Comparison of ENCODE assay signal across 27 mouse cellular contexts in the genomic region with DNA sequence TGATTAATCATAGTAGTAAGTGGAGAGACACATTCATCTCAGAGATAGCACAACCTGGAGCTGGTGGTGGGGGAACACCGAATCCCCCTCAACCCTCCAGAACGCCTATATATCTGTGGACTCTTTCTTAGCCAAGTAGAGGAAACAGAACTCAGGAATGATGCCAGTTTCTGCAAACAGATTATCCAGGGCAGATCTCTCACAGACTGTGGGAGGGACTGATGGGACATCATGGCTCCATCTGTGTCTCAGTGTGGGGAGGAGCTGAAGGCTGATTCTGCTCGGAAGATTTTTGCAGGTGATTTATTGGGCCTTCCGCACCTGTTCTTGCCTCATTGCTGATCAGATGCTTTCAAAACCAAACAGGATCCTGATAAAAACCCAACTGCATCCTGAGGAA. TPM values are rescaled to one million over a fixed set of nuclear protein-coding genes. Genes with fewer than 3 reads are reported as not detected.
A peak's percentile ranks its signal among the peaks of the same experiment; 100 is the strongest.
DNase-seq lines count a peak whose midpoint lies in the region; ATAC-seq and TF ChIP-seq lines count a peak whose summit lies in the region.
"Had no signal": no experiment of that assay in that cellular context is flagged by ENCODE, and none has a peak within 500 bp of the region (broad histone marks: within the 10 kb centered on the region; RNA-seq: fewer than 3 reads in every experiment).

No protein-coding gene starts in this region.

- peak; percentile 39 for DNase-seq in forebrain, embryonic 14.5 days (ENCODE audit: low spot score)
- DNase-seq in forebrain, embryonic 11.5 days (ENCODE audit: low spot score), result no peak
- DNase-seq in layer of hippocampus, adult 11-12 months (ENCODE audit: low spot score), result peak; percentile 26
- DNase-seq in layer of hippocampus, postnatal 25 days (ENCODE audit: extremely low spot score in 1 of 2, low spot score in 1 of 2), result no peak
- DNase-seq in layer of hippocampus, adult 2 months (ENCODE audit: low spot score in 2 of 2), result peak in 1 of 2 experiments; percentile 57
- DNase-seq in telencephalon, adult 2 months (ENCODE audit: low read depth, low spot score), result peak; percentile 45
- no peak for DNase-seq in testis, postnatal 14 days (ENCODE audit: low spot score)
- DNase-seq: adrenal gland, postnatal 25 days; cerebellum, adult 11-12 months; cerebellum, postnatal 25 days; gastrocnemius, postnatal 14 days; heart, adult 11 months; liver, postnatal 0 days had no signal

- H3K9me3 ChIP-seq in forebrain, embryonic 14.5 days (replicated peaks; ENCODE audit: control insufficient read depth, low read length), result no peaks in the 10 kb centered on the region
- no peaks in the 10 kb centered on the region for H3K9me3 ChIP-seq in forebrain, embryonic 11.5 days (ENCODE audit: control insufficient read depth, low read length)
- H3K9me3 ChIP-seq: hindbrain, embryonic 10.5 days; limb, embryonic 12.5 days; midbrain, embryonic 15.5 days; neural tube, embryonic 12.5 days; stomach, embryonic 15.5 days had no signal

- no peak overlapping the region for H3K9ac ChIP-seq in forebrain, embryonic 14.5 days (ENCODE audit: low read length)
- no peak overlapping the region for H3K9ac ChIP-seq in forebrain, embryonic 11.5 days (ENCODE audit: low read length)
- H3K9ac ChIP-seq: limb, embryonic 12.5 days; liver, postnatal 0 days; midbrain, embryonic 15.5 days; neural tube, embryonic 12.5 days; stomach, embryonic 15.5 days had no signal

- no peak for TF ChIP-seq CTCF in layer of hippocampus, adult 2 months (conservative IDR thresholded peaks at IDR 0.05)

- 79% methylated on average over 4 of the region's 4 CpGs for whole genome bisulfite sequencing in forebrain, embryonic 14.5 days
- WGBS in forebrain, embryonic 11.5 days, result 92% methylated on average over 4 of the region's 4 CpGs

- no peak overlapping the region for H3K27ac ChIP-seq in forebrain, embryonic 14.5 days (ENCODE audit: low read depth, low read length)
- H3K27ac ChIP-seq in forebrain, embryonic 11.5 days (ENCODE audit: low read depth, low read length), result no peak overlapping the region
- H3K27ac ChIP-seq in layer of hippocampus, adult 2 months, result peak overlapping the region; percentile 32; the same call in 1 of the 2 replicates
- H3K27ac ChIP-seq: hindbrain, embryonic 10.5 days; kidney, postnatal 0 days; limb, embryonic 12.5 days; macrophage; midbrain, embryonic 15.5 days; neural tube, embryonic 12.5 days; stomach, embryonic 15.5 days had no signal

- no peak overlapping the region for H3K4me2 ChIP-seq in forebrain, embryonic 14.5 days (ENCODE audit: low read length)
- H3K4me2 ChIP-seq in forebrain, embryonic 11.5 days (ENCODE audit: low read depth, low read length, severe bottlenecking), result no peak overlapping the region
- H3K4me2 ChIP-seq: heart, embryonic 11.5 days; limb, embryonic 12.5 days; liver, embryonic 11.5 days; midbrain, embryonic 15.5 days; neural tube, embryonic 12.5 days; stomach, embryonic 15.5 days had no signal

- H3K36me3 ChIP-seq in forebrain, embryonic 14.5 days (ENCODE audit: control insufficient read depth, insufficient read depth, low read length), result no peaks in the 10 kb centered on the region
- H3K36me3 ChIP-seq in forebrain, embryonic 11.5 days (ENCODE audit: control insufficient read depth, insufficient read depth, low read length), result no peaks in the 10 kb centered on the region
- H3K36me3 ChIP-seq: hindbrain, embryonic 10.5 days; limb, embryonic 12.5 days; midbrain, embryonic 15.5 days; neural tube, embryonic 12.5 days; stomach, embryonic 15.5 days had no signal

- H3K27me3 ChIP-seq in forebrain, embryonic 14.5 days (replicated peaks; ENCODE audit: control insufficient read depth, insufficient read depth, low read length), result no peaks in the 10 kb centered on the region
- H3K27me3 ChIP-seq in forebrain, embryonic 11.5 days (ENCODE audit: control insufficient read depth, insufficient read depth, low read length), result no peaks in the 10 kb centered on the region
- H3K27me3 ChIP-seq: limb, embryonic 12.5 days; midbrain, embryonic 15.5 days; neural tube, embryonic 12.5 days; stomach, embryonic 15.5 days had no signal

- ATAC-seq in forebrain, embryonic 14.5 days, result peak; percentile 46; the same call in 1 of the 2 replicates
- no peak for ATAC-seq in forebrain, embryonic 11.5 days (replicated peaks; ENCODE audit: low FRiP score)
- ATAC-seq: CD4-positive, CD25-positive, alpha-beta regulatory T cell, adult 4 months; intestine, postnatal 0 days; liver, postnatal 0 days; lung, postnatal 0 days; midbrain, embryonic 15.5 days had no signal

- H3K4me1 ChIP-seq in forebrain, embryonic 14.5 days (ENCODE audit: control insufficient read depth, insufficient read depth, low read length), result no peaks in the 10 kb centered on the region
- H3K4me1 ChIP-seq in forebrain, embryonic 11.5 days (replicated peaks; ENCODE audit: control insufficient read depth, insufficient read depth, low read length), result no peaks in the 10 kb centered on the region
- H3K4me1 ChIP-seq: hindbrain, embryonic 10.5 days; limb, embryonic 12.5 days; midbrain, embryonic 15.5 days; neural tube, embryonic 12.5 days; stomach, embryonic 15.5 days had no signal

- no peak overlapping the region for H3K4me3 ChIP-seq in forebrain, embryonic 14.5 days (ENCODE audit: low read depth, low read length)
- no peak overlapping the region for H3K4me3 ChIP-seq in forebrain, embryonic 11.5 days (ENCODE audit: low read depth, low read length)
- no peak overlapping the region for H3K4me3 ChIP-seq in layer of hippocampus, adult 2 months
- H3K4me3 ChIP-seq: hindbrain, embryonic 10.5 days; limb, embryonic 12.5 days; midbrain, embryonic 15.5 days; neural tube, embryonic 12.5 days; stomach, embryonic 15.5 days had no signal

RNA-seq across cellular contexts. Expression of a gene that starts 29.5 kb away (rescaled TPM):
- polyA plus RNA-seq in forebrain, embryonic 14.5 days (2014; fragmentation: Nextera tagmentation; extraction: Ambion mirVana), result 3.2 and 4.6 TPM in 2 replicates
- 1.2 and 1.5 TPM in 2 replicates for polyA plus RNA-seq in forebrain, embryonic 11.5 days (2014; fragmentation: Nextera tagmentation; extraction: Ambion mirVana)
- total RNA-seq in layer of hippocampus, postnatal 25 days (2021), result 1 to 10 TPM; 7.2 to 8.5 TPM
- total RNA-seq in layer of hippocampus, adult 2 months (2021), result 1 to 10 TPM; 6.7 to 7.9 TPM
- total RNA-seq: gastrocnemius, postnatal 14 days had no signal
- polyA plus RNA-seq: heart, embryonic 11.5 days; intestine, postnatal 0 days; large intestine, adult 2 months; liver, postnatal 0 days; lung, postnatal 0 days; macrophage; thymus, postnatal 0 days had no signal

Comparison
In these comparisons a context has a peak if more than half of its experiments do, and no peak if none do; other contexts are left out.
1. DNase-seq: peak in forebrain, embryonic 14.5 days (single experiment), layer of hippocampus, adult 11-12 months (single experiment) and telencephalon, adult 2 months (single experiment); none in forebrain, embryonic 11.5 days (single experiment), layer of hippocampus, postnatal 25 days (0 of 2) and testis, postnatal 14 days (single experiment).